Mouse (Mus musculus) A20 (cell line): Measurements from ENCODE around the gene Krtap1-5.

Source experiments
- DNase-seq: peaks from one replicate; pipeline ENCODE4 v3.0.0-alpha.2; 2011; ENCODE audit warnings: low read depth, low spot score

Gene Krtap1-5

GRCm38 (mm10) chr11:99547892-99548291 lies 32.9 kb downstream of the Krtap1-5 start:
- peak; percentile 11 for DNase-seq

- no peak for DNase-seq
Measured at GRCm38 (mm10) chr11:99539721-99540120, 41.1 kb downstream of the Krtap1-5 start.
